Mouse (Mus musculus) kidney, adult 9 months (tissue): ENCODE results near the gene Npc1l1.

Experiments
- DNase-seq: peaks from one replicate; pipeline ENCODE4 v3.0.0; 2022

Npc1l1 gene

DNA sequence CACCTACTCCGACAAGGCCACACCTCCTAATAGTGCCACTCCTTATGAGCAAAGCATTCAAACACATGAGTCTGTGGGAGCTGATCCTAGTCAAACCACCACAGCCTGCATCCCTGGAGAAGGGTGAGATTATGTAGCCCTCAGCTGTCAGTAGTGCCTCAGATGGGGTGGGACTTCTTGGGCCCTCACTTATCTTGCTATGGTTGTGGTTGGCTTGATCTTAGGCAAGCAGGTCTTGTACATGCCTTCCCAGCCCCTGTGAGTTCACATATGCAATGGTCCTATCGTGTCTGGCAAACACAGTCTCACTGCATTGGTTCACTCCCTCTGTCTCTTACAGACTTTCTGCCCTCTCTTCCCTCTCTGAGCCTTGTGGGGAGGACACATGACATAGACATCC lies 22.9 kb downstream of the Npc1l1 start:
- DNase-seq, result no peak

DNA sequence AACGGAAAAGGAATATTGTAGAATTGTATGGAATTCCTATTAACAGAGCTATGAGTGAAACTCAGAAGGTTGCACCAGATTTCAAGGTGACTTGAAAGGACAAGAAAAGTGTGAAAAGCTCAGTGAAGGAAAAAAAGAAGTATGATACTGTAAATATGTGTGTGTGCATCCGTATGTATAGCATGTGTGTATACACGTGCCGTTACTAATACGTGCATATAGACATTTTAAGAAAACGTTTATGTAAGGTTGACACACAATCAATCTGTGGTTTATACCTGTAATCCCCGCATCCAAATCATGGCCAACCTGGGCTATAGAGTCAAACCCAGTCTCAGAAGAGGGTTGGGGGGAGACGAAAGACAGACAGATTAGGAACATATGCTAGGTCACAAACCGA lies 29.4 kb downstream of the Npc1l1 start:
- no peak for DNase-seq

DNA sequence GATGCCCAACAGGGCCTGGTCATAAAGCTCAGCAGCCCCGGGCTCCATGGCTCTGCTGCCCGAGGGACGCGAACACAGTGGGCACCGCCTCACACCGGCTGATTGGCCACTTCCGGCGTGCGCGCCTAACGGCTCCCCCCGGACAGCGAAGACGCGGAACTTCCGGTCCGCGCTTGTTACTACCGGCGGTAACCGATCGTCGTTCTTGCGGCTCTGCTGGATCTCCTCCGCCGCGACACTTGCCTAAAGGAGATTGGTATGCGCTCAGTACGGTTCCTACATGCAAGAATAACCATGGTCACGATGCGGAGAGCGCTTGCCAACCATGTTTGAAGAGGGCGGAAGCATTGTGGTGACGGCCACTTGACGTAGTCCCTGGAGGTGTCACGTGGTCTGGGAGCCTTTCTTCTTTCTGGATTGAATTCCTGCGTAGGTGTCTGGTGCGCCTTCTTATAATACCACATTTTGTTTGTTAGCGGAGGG lies 29.8 kb downstream of the Npc1l1 start, which contains the start of gene Nudcd3:
Nudcd3 (minus strand) TSS at position 329 of the 483 bp plus-strand sequence.
- DNase-seq, result peak; percentile 92

DNA sequence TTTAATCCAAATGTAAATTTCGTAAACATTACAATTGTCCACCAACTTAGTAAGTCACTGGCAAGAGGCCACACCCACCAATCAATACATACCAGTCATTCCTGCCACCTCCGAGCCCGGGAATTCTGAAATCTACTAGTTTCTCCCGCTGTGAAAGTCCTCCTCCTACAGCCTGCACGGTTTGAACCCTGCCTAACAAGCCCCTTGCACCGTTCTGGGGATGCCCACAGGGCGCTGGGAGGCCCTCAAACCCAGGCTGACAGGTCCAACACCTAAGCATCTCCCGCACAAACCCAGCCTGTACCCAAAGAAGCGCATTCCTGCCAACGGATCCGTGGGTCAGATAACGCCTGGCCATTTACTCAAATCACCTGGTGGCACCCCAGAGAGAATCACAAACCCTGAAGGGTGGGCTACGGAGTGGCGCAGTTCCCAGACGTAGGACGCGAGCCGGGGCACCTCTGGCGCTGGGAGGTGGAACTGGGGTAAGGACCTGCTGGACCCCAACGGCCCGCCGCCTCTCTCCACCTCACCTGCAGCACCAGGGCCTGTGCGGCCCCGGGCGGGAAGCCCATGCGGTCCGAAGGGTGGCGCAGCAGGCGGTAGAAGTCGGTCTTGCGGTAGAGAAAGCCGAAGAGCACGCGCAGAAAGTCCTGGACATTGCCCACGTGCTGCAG lies 30.4 kb downstream of the Npc1l1 start, which contains the start of gene A730071L15Rik:
A730071L15Rik (plus strand) TSS at position 620 of the 677 bp plus-strand sequence.
- DNase-seq, result no peak

DNA sequence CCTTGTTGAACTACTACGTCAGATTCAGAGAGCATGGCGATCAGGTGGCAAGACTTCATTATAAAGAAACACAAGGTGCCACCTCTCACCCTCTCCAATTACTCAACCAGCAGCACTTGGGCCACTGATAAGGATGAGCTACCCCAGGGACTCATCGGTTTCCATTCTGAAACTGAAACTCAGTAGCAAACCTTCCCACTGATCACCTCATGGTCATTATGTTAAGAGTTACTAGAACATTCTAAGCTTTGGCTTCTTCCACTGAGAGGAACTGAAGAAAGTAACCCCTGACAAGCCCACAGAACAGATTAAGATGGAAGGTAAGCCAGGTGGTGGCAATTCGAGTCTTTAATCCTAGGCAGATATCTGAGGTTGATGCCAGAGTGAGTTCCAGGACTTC lies 31.5 kb downstream of the Npc1l1 start:
- no peak for DNase-seq

DNA sequence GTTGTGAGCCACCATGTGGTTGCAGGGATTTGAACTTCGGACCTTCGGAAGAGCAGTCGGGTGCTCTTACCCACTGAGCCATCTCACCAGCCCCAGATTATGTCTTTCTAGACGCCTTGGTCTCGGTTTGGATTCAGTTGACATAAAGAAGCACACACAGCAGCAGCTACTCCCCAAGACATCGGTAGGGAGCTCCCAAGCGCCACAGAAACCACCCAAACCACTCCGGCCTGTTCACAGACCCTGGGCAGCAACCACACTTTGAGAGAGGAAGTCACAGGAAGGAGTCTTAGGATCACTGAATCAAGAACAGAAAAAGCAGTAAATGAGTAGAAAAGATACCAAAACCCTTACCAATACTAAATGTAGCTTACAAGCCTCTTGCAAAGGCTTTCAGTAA lies 33.2 kb downstream of the Npc1l1 start:
- no peak for DNase-seq

DNA sequence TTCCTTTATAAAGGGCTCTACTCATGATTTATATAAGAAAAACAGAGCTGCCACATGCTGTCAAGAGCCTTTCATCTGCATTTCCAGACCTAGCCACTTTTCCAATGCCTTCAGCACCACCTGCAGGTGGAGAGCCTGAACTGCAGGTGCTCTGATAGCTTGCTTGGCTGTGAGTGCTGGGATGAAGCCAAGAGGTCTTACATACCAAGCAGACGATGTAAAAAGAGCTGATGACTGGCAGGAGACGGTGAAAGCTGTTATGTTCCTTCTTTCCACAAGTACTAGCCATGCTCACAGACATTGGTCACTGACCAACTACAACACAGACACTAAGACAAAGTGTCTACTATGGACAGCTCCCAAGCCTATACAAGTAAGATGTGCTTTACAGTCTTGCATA lies 42.1 kb downstream of the Npc1l1 start:
- peak; percentile 93 for DNase-seq

DNA sequence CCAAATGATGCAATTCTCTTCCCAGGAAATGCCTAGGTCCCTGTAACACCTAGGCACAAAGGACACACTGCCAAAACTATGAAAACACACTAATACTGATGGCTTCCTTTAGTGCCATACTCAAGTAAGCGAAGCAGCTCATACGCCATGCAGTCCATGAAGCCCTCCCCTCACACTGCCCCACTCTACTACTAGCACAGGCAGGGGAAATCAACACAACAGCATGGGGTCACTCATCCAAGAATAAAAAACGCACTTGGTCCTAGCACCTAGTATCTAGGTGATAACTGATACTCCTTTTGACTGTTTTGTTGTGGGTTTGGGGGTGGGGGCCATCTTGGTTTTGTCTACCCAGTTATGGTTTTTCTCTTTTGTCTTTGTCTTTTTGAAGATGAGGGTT lies 42.5 kb downstream of the Npc1l1 start:
- no peak for DNase-seq

DNA sequence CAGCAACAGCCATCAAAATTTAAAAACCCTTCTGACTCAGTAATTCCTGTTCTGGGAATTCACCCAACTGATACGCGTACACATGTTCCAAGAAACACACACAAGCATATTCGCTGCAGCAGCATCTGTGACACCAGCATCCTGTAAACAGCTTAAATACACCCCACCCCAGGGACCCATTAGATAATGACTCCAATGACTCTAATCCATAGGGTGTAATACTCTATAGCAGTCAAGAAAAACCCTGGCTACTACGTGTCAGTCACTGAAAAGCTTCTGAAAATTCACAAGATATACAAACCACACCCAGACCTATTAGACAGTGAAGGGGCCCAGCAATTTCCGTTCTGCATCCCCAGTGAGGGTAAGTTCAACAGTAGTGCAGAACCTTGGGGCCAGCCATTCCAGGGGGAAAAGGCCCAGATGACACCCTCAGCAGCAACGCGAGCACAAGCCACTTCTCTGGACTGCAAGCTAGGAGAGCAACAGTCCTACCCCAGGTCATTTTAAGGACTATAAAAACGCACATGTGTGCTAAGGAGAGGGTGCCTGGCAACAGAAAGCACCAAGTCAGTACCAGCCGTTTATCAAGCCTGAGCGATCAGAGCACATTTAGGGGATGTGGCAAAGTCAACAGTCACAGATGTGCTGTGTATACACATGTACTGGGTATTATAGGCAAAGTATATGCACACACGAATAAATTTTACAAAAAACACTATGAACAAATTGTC lies 45.6 kb downstream of the Npc1l1 start:
- DNase-seq, result no peak

DNA sequence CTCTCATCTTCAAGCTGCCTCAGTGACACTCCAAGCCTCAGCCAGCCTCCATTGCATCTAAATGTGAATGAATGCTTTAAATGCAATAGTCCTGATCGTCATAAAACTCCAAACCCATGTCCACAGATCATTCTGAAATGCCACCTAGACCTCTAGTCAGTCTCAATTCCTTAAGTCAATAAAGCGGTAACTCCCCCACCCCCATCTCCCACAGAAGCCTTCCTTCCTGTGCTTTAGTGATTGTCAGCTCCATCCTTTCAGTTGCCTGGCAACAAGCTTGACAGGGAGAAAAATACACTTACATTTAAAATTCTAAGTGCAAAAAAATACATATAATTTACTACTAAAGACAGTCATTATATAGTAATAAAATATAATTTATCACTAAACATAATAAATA lies 46.7 kb downstream of the Npc1l1 start:
- DNase-seq, result no peak

DNA sequence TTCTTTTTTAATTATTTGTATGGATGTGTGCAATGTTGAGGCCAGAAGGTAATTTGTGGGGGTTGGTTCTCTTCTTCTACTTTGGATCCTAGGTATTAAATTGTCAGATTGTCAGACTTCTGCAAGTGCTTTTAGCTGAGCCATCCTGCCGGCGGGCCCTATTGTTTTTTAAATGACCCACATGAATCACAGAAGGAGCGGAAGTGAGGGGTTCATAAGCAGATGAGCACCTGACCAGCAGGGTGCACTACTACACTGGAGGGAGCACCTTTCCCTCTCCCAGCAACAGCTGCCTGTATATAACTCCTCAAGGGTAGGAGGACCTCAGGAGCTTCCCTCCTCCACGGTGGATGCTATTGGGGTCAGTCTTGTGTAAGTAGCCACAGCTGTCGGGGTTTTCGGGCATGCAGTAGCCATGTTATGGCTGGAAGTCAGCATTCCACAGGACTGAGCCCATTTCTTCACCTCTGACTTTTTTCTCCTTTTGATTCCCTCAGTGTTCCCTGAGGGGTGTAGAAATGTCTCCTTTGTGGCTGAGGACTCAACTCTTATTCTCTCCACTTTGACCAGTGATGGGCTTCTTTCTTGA lies 49.0 kb downstream of the Npc1l1 start:
- no peak for DNase-seq

DNA sequence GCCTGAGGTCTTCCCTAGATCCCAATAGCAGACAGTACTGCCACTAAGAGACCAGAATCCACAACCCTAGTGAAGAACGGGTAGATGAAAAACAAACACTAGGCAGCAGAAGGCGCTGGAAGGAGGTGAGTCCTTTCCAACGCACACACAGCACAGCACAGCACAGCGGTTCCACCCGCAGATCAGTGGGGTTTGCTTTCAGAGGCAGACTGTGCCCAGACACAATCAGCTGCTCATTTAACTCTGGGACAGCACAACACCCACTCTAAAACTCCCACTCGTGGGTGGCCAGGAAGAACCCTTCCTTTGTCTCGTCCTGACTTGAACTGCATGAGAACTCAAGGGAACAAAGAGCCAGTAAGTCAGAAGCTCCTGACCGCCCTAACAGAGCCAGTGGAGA lies 50.7 kb downstream of the Npc1l1 start:
- DNase-seq, result no peak

DNA sequence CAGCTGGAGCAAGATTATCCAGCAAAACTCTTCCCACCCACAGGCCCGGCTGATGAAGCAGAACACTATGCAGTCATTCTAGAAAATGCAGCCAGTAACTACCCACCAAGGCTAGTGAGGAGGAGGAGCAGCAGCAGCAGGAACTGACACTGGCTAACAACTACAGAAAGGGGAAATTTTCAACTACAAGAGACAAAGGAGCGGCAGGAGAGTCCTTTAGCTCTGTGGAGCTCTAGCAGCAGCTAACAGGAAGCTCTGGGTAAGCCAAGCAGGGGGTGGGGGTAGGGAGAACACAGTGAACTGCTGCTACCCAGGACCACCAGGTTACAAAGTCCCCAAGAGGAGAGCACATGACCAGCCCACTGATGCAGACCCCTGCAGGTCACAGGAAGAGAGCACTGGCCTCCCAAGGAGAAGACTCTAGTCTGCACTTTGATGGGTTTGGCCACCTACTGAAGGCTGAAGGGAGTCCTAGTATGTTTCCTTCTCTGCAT lies 51.2 kb downstream of the Npc1l1 start:
- DNase-seq, result no peak

DNA sequence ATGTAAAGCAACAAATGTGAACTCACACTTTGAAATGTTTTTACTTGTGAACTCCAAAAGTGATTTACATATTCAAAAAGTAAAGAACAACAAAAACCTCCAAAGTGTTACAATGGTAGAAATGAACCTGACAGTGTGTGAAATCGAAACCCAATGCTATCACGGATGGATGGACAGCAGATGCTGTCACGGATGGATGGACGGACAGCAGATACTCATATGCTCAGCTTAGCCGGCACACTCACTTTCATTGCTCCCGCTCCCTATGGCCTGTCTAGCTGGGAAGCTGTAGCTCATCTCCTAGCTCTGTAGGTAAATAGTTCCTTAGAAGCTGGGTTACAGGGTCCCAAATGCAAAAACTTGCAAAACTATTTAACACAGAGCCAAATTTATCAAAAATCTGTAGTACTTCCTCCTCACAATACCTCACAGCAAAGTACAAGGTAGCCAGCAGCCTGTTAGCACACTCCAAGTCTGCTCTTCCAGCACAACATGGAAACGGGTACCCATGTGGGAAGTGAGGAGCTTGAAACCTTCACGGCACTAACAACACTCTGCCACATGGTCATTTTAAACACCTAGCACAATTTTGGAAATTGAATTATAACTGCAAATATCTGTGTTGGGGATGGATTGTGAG lies 52.0 kb downstream of the Npc1l1 start:
- no peak for DNase-seq

DNA sequence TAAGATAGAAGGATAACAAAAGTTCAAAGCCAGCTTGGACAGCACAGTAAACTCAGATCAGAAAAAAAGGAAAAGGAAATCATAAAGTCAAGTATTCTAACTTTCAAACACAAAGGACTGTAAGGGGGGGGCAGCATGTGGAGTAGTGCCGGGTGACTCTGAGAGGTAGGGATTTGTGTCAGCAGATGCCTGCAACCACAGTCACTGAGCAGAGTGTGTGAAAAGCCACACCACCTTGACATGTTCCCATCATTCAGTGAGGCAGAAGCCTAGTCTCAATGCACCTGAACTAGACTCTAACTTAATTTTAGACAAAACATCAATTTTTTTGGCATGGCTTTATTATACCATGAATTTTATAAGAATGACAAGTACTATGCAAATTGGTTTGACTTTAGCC lies 54.4 kb downstream of the Npc1l1 start:
- no peak for DNase-seq

DNA sequence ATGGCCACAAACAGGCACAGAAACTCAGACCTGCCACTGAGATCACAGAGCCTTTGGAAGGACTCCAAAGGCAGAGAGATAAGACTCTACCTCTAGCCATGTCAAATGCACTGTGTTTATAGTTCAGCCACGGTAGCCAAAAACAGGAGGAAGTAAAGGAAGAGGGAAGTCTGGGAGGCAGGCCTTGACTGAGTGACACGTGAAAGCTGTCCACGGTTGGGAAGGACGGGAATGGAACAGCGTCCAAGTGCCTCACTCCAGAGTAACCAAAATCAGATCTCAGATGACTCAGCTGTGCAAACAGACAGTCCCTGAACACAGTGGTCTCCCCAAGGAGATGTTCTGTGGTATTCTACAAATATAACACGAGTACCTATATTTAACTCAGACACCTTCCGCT lies 55.2 kb downstream of the Npc1l1 start:
- no peak for DNase-seq

DNA sequence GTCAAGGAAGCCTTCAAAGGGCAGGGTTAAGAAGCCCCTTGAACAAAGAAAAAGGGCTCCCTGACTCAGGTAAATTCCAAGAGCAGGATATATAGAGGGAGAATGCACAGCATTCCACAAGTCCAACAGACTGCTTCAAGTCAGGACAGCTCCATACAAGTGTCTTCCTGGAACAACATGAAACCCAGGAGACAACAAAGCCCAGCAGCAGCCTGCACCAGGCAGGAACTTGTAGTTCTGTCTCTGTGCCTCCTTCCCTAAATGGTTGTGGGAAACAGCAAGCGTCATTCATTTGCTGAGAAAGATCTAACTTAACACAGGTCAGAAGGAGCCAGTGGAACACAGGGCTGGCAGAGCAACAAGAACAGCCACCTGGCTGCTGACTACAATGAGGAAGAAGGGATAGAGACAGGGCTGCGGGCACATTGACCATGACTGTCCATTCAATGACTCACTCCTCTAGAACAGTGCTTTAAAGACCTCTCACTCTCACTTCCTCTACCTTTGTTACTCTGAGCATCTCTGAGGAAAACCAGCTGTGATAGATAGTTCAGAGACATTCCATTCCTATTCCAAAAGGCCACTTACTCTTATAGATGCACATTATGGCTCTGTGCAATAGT lies 60.8 kb downstream of the Npc1l1 start:
- DNase-seq, result no peak

DNA sequence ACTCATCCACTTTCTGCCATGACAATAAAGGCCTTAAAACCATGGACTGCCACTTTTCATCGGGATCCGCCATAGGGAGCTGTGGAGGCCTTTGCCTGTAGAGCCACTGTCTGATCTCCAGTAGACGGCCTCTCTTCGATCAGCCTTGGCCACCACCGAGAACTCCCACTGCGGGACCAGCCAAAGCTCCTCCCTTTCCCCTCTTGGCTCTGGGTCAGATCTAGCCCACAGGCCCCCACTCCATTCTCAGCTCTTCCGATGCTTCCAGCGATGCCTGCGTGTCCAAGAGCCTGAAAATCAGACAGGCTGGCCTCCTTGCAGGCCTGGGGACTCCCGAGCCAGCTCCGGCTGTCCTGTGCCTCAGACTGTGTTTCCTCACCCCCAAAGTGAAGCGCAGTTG lies 63.6 kb downstream of the Npc1l1 start:
- DNase-seq, result no peak

DNA sequence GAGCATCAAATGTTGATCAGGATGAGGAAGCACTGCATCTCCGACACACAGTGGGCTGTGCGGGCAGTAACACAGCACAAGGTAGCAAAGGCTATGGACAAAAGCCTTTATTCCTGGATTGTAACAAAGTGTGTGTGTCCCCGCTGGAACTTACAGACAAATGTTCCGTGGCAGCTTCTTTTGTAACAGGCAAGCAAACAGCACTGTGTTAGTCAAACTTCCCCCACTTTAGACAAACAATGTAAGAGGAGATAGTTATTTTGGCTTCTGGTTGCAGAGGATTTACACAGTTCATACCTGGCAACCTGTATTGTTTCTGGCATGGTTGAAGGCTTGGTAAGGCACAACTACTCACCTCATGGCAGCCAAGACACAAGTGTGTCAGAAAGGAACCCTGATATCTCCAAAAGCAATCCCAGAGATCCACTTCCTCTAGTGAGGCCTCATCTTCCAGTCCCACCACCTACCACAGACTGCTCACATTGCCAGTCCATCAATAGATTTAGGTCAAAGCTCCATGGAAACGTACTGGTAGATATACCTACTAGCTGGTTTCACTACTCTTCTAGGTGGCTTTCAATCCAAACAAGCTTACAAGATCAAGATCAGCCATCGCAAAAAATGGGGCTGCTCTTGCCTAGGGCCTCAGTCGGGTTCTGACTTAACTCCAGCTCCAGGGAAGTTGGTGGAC lies 64.4 kb downstream of the Npc1l1 start:
- DNase-seq, result no peak

DNA sequence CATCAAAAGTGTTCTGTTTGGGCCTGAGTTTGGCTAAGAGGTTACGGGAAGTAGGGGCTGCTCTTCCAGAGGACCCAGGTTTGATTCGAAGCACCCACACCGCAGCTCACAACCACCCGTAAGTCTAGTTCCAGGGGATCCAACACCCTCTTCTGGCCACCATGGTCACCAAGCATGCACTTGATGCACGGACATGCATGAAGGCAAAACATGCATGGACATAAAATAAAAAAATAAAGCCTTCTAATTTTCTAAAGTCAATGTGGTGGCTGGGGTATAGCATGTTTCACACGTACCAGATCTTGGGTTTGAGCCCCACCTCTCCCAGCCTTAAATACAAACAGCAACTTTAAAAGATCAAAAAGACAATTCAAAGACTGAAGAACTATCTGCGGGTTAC lies 65.2 kb downstream of the Npc1l1 start:
- DNase-seq, result no peak

DNA sequence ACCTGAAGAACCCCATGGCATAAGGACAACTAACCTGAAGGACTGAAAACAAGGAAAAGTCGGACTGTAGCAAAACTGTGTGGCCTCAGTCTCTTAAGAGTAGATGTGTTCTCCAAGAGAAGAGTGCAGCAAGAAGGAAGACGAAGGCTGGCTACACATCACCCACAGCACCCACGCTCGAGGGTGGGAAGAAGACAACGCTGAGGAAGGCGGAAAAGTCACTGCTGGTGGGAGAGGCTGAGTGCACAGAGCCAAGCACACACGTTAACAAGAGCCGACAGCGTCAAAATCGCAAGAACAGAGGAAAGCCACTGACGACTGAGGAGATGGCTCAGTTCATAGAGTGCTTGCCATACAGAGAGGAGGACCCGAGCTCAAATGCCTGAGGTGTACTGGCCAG lies 66.2 kb downstream of the Npc1l1 start:
- DNase-seq, result no peak

DNA sequence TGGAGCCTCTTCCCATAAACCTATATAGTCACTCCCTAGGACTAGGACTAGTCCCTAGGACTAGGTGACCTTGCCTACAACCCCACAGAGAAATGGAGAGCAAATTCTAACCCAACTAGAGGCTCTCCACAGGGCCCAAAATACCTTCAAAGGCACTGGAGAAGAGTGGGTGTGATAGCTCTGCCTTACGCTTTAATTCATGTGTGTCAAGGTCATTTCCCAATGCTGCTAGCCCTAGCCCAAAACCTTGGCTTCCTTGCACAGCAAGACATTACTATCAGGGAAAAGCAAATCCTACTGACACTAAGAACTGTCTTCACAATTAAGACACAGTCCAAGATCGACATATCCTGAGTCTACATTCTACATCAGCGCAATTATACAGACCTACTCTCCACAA lies 66.9 kb downstream of the Npc1l1 start:
- DNase-seq, result no peak
